Mouse (Mus musculus): ENCODE measurements around the gene Ntm. TPM values are rescaled to one million over a fixed set of nuclear protein-coding genes. Genes with fewer than 3 reads are reported as not detected.

Gene Ntm
- polyA plus RNA-seq, 1 experiment from 2014 or later: 14.3 TPM

- no peak overlapping the region for H3K4me2 ChIP-seq (ENCODE audit: low read depth, low read length, severe bottlenecking)
- no peak overlapping the region for H3K9ac ChIP-seq (ENCODE audit: low read length)
- no peak for DNase-seq (ENCODE audit: low spot score)
- no peaks in the 10 kb centered on the region for H3K4me1 ChIP-seq (replicated peaks; ENCODE audit: control insufficient read depth, insufficient read depth, low read length)
- no peak for ATAC-seq (replicated peaks; ENCODE audit: low FRiP score)
- H3K27ac ChIP-seq (ENCODE audit: low read depth, low read length): no peak overlapping the region
- WGBS: 83% methylated on average over 4 of the region's 4 CpGs
- H3K4me3 ChIP-seq (ENCODE audit: low read depth, low read length): no peak overlapping the region
- H3K27me3 ChIP-seq (ENCODE audit: control insufficient read depth, insufficient read depth, low read length): no peaks in the 10 kb centered on the region
- no peaks in the 10 kb centered on the region for H3K36me3 ChIP-seq (ENCODE audit: control insufficient read depth, insufficient read depth, low read length)
- no peaks in the 10 kb centered on the region for H3K9me3 ChIP-seq (ENCODE audit: control insufficient read depth, low read length)
Measured at GRCm38 (mm10) chr9:29357796-29358195, 605.1 kb downstream of the Ntm start.

GRCm38 (mm10) chr9:29342303-29342702, 620.6 kb downstream of the Ntm start:
- H3K27me3 ChIP-seq (ENCODE audit: control insufficient read depth, insufficient read depth, low read length): no peaks in the 10 kb centered on the region
- no peak overlapping the region for H3K27ac ChIP-seq (ENCODE audit: low read depth, low read length)
- H3K9me3 ChIP-seq (ENCODE audit: control insufficient read depth, low read length): no peaks in the 10 kb centered on the region
- H3K4me3 ChIP-seq (ENCODE audit: low read depth, low read length): no peak overlapping the region
- DNase-seq (ENCODE audit: low spot score) (no peak), ATAC-seq (replicated peaks; ENCODE audit: low FRiP score) (no peak)
- no peaks in the 10 kb centered on the region for H3K4me1 ChIP-seq (replicated peaks; ENCODE audit: control insufficient read depth, insufficient read depth, low read length)
- H3K36me3 ChIP-seq (ENCODE audit: control insufficient read depth, insufficient read depth, low read length): no peaks in the 10 kb centered on the region
- no peak overlapping the region for H3K9ac ChIP-seq (ENCODE audit: low read length)
- WGBS: 82% methylated on average over 7 of the region's 7 CpGs
- no peak overlapping the region for H3K4me2 ChIP-seq (ENCODE audit: low read depth, low read length, severe bottlenecking)

GRCm38 (mm10) chr9:29341292-29341691, 621.6 kb downstream of the Ntm start:
- 92% methylated on average over 3 of the region's 3 CpGs for WGBS
- H3K4me2 ChIP-seq (ENCODE audit: low read depth, low read length, severe bottlenecking): no peak overlapping the region
- ATAC-seq (replicated peaks; ENCODE audit: low FRiP score): no peak
- no peak overlapping the region for H3K9ac ChIP-seq (ENCODE audit: low read length)
- no peaks in the 10 kb centered on the region for H3K4me1 ChIP-seq (replicated peaks; ENCODE audit: control insufficient read depth, insufficient read depth, low read length)
- no peak for DNase-seq (ENCODE audit: low spot score)
- no peaks in the 10 kb centered on the region for H3K9me3 ChIP-seq (ENCODE audit: control insufficient read depth, low read length)
- no peak overlapping the region for H3K27ac ChIP-seq (ENCODE audit: low read depth, low read length)
- no peaks in the 10 kb centered on the region for H3K36me3 ChIP-seq (ENCODE audit: control insufficient read depth, insufficient read depth, low read length)
- H3K27me3 ChIP-seq (ENCODE audit: control insufficient read depth, insufficient read depth, low read length): no peaks in the 10 kb centered on the region
- H3K4me3 ChIP-seq (ENCODE audit: low read depth, low read length): no peak overlapping the region

- WGBS: 79% methylated on average over 2 of the region's 2 CpGs
- no peaks in the 10 kb centered on the region for H3K9me3 ChIP-seq (ENCODE audit: control insufficient read depth, low read length)
Measured at GRCm38 (mm10) chr9:29335671-29336070, 627.3 kb downstream of the Ntm start.

GRCm38 (mm10) chr9:29332296-29333090, 630.4 kb downstream of the Ntm start:
- H3K27ac ChIP-seq (ENCODE audit: low read depth, low read length): no peak overlapping the region
- H3K9me3 ChIP-seq (ENCODE audit: control insufficient read depth, low read length): no peaks in the 10 kb centered on the region
- no peak overlapping the region for H3K4me2 ChIP-seq (ENCODE audit: low read depth, low read length, severe bottlenecking)
- H3K4me1 ChIP-seq (replicated peaks; ENCODE audit: control insufficient read depth, insufficient read depth, low read length): no peaks in the 10 kb centered on the region
- ATAC-seq (replicated peaks; ENCODE audit: low FRiP score) (no peak), DNase-seq (ENCODE audit: low spot score) (no peak)
- WGBS: 35% methylated on average over 3 of the region's 3 CpGs
- no peak overlapping the region for H3K9ac ChIP-seq (ENCODE audit: low read length)
- H3K36me3 ChIP-seq (ENCODE audit: control insufficient read depth, insufficient read depth, low read length): no peaks in the 10 kb centered on the region
- H3K4me3 ChIP-seq (ENCODE audit: low read depth, low read length): no peak overlapping the region
- H3K27me3 ChIP-seq (ENCODE audit: control insufficient read depth, insufficient read depth, low read length): no peaks in the 10 kb centered on the region

More at GRCm38 (mm10) chr9:29335671-29336070, 627.3 kb downstream of the Ntm start:
- DNase-seq (ENCODE audit: low spot score): no peak
- Histone ChIP-seq H3K4me2 (ENCODE audit: low read depth, low read length, severe bottlenecking) (no peak overlapping the region), H3K4me1 (replicated peaks; ENCODE audit: control insufficient read depth, insufficient read depth, low read length) (no peaks in the 10 kb centered on the region), H3K4me3 (ENCODE audit: low read depth, low read length) (no peak overlapping the region), H3K36me3 (ENCODE audit: control insufficient read depth, insufficient read depth, low read length) (no peaks in the 10 kb centered on the region), H3K9ac (ENCODE audit: low read length) (no peak overlapping the region), H3K27me3 (ENCODE audit: control insufficient read depth, insufficient read depth, low read length) (no peaks in the 10 kb centered on the region), H3K27ac (ENCODE audit: low read depth, low read length) (no peak overlapping the region)
- no peak for ATAC-seq (replicated peaks; ENCODE audit: low FRiP score)

GRCm38 (mm10) chr9:29330486-29330885, 632.5 kb downstream of the Ntm start:
- H3K4me1 ChIP-seq (replicated peaks; ENCODE audit: control insufficient read depth, insufficient read depth, low read length): no peaks in the 10 kb centered on the region
- no peak overlapping the region for H3K27ac ChIP-seq (ENCODE audit: low read depth, low read length)
- H3K4me3 ChIP-seq (ENCODE audit: low read depth, low read length): no peak overlapping the region
- no peaks in the 10 kb centered on the region for H3K27me3 ChIP-seq (ENCODE audit: control insufficient read depth, insufficient read depth, low read length)
- H3K4me2 ChIP-seq (ENCODE audit: low read depth, low read length, severe bottlenecking): no peak overlapping the region
- 83% methylated on average over 3 of the region's 3 CpGs for WGBS
- no peaks in the 10 kb centered on the region for H3K36me3 ChIP-seq (ENCODE audit: control insufficient read depth, insufficient read depth, low read length)
- H3K9me3 ChIP-seq (ENCODE audit: control insufficient read depth, low read length): no peaks in the 10 kb centered on the region
- DNase-seq (ENCODE audit: low spot score) (no peak), ATAC-seq (replicated peaks; ENCODE audit: low FRiP score) (no peak)
- H3K9ac ChIP-seq (ENCODE audit: low read length): no peak overlapping the region

- Histone ChIP-seq H3K9ac (ENCODE audit: low read length) (no peak overlapping the region), H3K36me3 (ENCODE audit: control insufficient read depth, insufficient read depth, low read length) (no peaks in the 10 kb centered on the region), H3K27ac (ENCODE audit: low read depth, low read length) (no peak overlapping the region), H3K27me3 (ENCODE audit: control insufficient read depth, insufficient read depth, low read length) (no peaks in the 10 kb centered on the region), H3K4me1 (replicated peaks; ENCODE audit: control insufficient read depth, insufficient read depth, low read length) (no peaks in the 10 kb centered on the region), H3K4me2 (ENCODE audit: low read depth, low read length, severe bottlenecking) (no peak overlapping the region), H3K4me3 (ENCODE audit: low read depth, low read length) (no peak overlapping the region), H3K9me3 (ENCODE audit: control insufficient read depth, low read length) (no peaks in the 10 kb centered on the region)
- WGBS: 91% methylated on average over 3 of the region's 3 CpGs
- DNase-seq (ENCODE audit: low spot score): no peak
- no peak for ATAC-seq (replicated peaks; ENCODE audit: low FRiP score)
Measured at GRCm38 (mm10) chr9:29326283-29326682, 636.7 kb downstream of the Ntm start.

GRCm38 (mm10) chr9:29325137-29325536, 637.8 kb downstream of the Ntm start:
- Histone ChIP-seq H3K9ac (ENCODE audit: low read length) (no peak overlapping the region), H3K9me3 (ENCODE audit: control insufficient read depth, low read length) (no peaks in the 10 kb centered on the region), H3K27ac (ENCODE audit: low read depth, low read length) (no peak overlapping the region), H3K4me2 (ENCODE audit: low read depth, low read length, severe bottlenecking) (no peak overlapping the region), H3K4me3 (ENCODE audit: low read depth, low read length) (no peak overlapping the region), H3K27me3 (ENCODE audit: control insufficient read depth, insufficient read depth, low read length) (no peaks in the 10 kb centered on the region), H3K4me1 (replicated peaks; ENCODE audit: control insufficient read depth, insufficient read depth, low read length) (no peaks in the 10 kb centered on the region), H3K36me3 (ENCODE audit: control insufficient read depth, insufficient read depth, low read length) (no peaks in the 10 kb centered on the region)
- WGBS: 89% methylated on average over 8 of the region's 8 CpGs
- no peak for ATAC-seq (replicated peaks; ENCODE audit: low FRiP score)
- no peak for DNase-seq (ENCODE audit: low spot score)

- 90% methylated on average over 1 of the region's 1 CpGs for WGBS
- Histone ChIP-seq H3K36me3 (ENCODE audit: control insufficient read depth, insufficient read depth, low read length) (no peaks in the 10 kb centered on the region), H3K9me3 (ENCODE audit: control insufficient read depth, low read length) (no peaks in the 10 kb centered on the region), H3K4me3 (ENCODE audit: low read depth, low read length) (no peak overlapping the region), H3K9ac (ENCODE audit: low read length) (no peak overlapping the region), H3K27ac (ENCODE audit: low read depth, low read length) (no peak overlapping the region), H3K4me1 (replicated peaks; ENCODE audit: control insufficient read depth, insufficient read depth, low read length) (peaks cover 2% of the 10 kb centered on the region; the same call in 1 of the 2 replicates), H3K4me2 (ENCODE audit: low read depth, low read length, severe bottlenecking) (no peak overlapping the region), H3K27me3 (ENCODE audit: control insufficient read depth, insufficient read depth, low read length) (no peaks in the 10 kb centered on the region)
- ATAC-seq (replicated peaks; ENCODE audit: low FRiP score): no peak
- no peak for DNase-seq (ENCODE audit: low spot score)
Measured at GRCm38 (mm10) chr9:29319197-29319596, 643.7 kb downstream of the Ntm start.

Data from forebrain, embryonic 11.5 days (tissue).